22 mouse cellular contexts compared by ENCODE assay signal in genomic region chr17:29023346-29023745, GRCm38 (mm10). TPM values are rescaled to one million over a fixed set of nuclear protein-coding genes. Genes with fewer than 3 reads are reported as not detected.
DNase-seq lines count a peak whose midpoint lies in the region; ATAC-seq and TF ChIP-seq lines count a peak whose summit lies in the region.
"Had no signal": no experiment of that assay in that cellular context is flagged by ENCODE, and none has a peak within 500 bp of the region (broad histone marks: within the 10 kb centered on the region; RNA-seq: fewer than 3 reads in every experiment).

No protein-coding gene starts in this region.

- H3K27ac ChIP-seq in heart, embryonic 10.5 days: no peak overlapping the region
- no peak overlapping the region for H3K27ac ChIP-seq in midbrain, embryonic 11.5 days (ENCODE audit: low read depth, low read length)
- H3K27ac ChIP-seq in midbrain, embryonic 13.5 days: no peak overlapping the region
- 0 out of 2 replicates have a peak overlapping the region, but pooled peaks have one; percentile 8 for H3K27ac ChIP-seq in ES-E14 (ENCODE audit: insufficient read depth, low read depth, low read length, poor library complexity, severe bottlenecking)

- WGBS in heart, embryonic 10.5 days: 91% methylated on average over 6 of the region's 6 CpGs
- WGBS in midbrain, embryonic 11.5 days: 84% methylated on average over 6 of the region's 6 CpGs
- WGBS in midbrain, embryonic 13.5 days: 82% methylated on average over 6 of the region's 6 CpGs

- H3K4me1 ChIP-seq in heart, embryonic 10.5 days: peaks cover 17% of the 10 kb centered on the region; the same call in 1 of the 2 replicates
- H3K4me1 ChIP-seq in midbrain, embryonic 11.5 days (ENCODE audit: control insufficient read depth, insufficient read depth, low read length): 0 out of 2 replicates have a peak, but pooled peaks cover 2% of the 10 kb centered on the region
- H3K4me1 ChIP-seq in midbrain, embryonic 13.5 days (replicated peaks): 0 out of 2 replicates have a peak, but pooled peaks cover 3% of the 10 kb centered on the region
- H3K4me1 ChIP-seq in ES-E14 (ENCODE audit: control insufficient read depth in 2 of 2, insufficient read depth in 2 of 2, low read length in 2 of 2, poor library complexity in 1 of 2): peaks cover 3 to 23% of the 10 kb centered on the region in 2 experiments; a peak in 3 of 4 replicates

- H3K27me3 ChIP-seq in heart, embryonic 10.5 days (ENCODE audit: insufficient read depth, poor library complexity, severe bottlenecking): no peaks in the 10 kb centered on the region; the same call in 1 of the 2 replicates
- H3K27me3 ChIP-seq in midbrain, embryonic 11.5 days (ENCODE audit: control insufficient read depth, insufficient read depth, low read length): no peaks in the 10 kb centered on the region; the same call in 1 of the 2 replicates
- peaks cover 11% of the 10 kb centered on the region for H3K27me3 ChIP-seq in midbrain, embryonic 13.5 days
- H3K27me3 ChIP-seq: CH12.LX, Patski had no signal

- DNase-seq in heart, adult 11 months: peak; percentile 83
- no peak for DNase-seq in heart, embryonic 10.5 days (ENCODE audit: low spot score)
- DNase-seq in midbrain, embryonic 11.5 days (ENCODE audit: low spot score, missing footprints): peak; percentile 78
- DNase-seq in ES-E14 (ENCODE audit: low read depth, low spot score): no peak
- no peak for DNase-seq in adrenal gland, postnatal 25 days
- DNase-seq: adrenal gland, adult 2 months; adrenal gland, adult 8-10 months; adrenal gland, postnatal 10 days; adrenal gland, postnatal 14 days; adrenal gland, postnatal 36 days; B cell, adult 2 months; cerebellum, adult 11 months; cerebellum, adult 11-12 months; cerebellum, adult 18-20 months; cerebellum, adult 2 months; cerebellum, adult 8-10 months had no signal

- no peak for ATAC-seq in midbrain, embryonic 11.5 days (ENCODE audit: low FRiP score)
- ATAC-seq in midbrain, embryonic 13.5 days: no peak
- ATAC-seq: activated CD4-positive, CD25-positive, alpha-beta regulatory T cell, adult 4 months; CD4-positive, CD25-positive, alpha-beta regulatory T cell, adult 4 months; Patski had no signal

- in situ Hi-C loops in ES-E14 (cut with MboI; ENCODE audit: low sequenced_read_pairs in 2 of 2, unreplicated experiment in 2 of 2): no loop called here

- H3K4me3 ChIP-seq in heart, embryonic 10.5 days: no peak overlapping the region
- no peak overlapping the region for H3K4me3 ChIP-seq in midbrain, embryonic 11.5 days (ENCODE audit: low read depth, low read length)
- no peak overlapping the region for H3K4me3 ChIP-seq in midbrain, embryonic 13.5 days (replicated peaks)
- no peak overlapping the region for H3K4me3 ChIP-seq in ES-E14 (ENCODE audit: insufficient read depth in 1 of 2, low read depth in 1 of 2, low read length in 2 of 2, poor library complexity in 1 of 2, severe bottlenecking in 1 of 2)

- no peak overlapping the region for H3K4me2 ChIP-seq in midbrain, embryonic 11.5 days
- no peak overlapping the region for H3K4me2 ChIP-seq in midbrain, embryonic 13.5 days (replicated peaks)

- no peak overlapping the region for H3K9ac ChIP-seq in midbrain, embryonic 11.5 days (ENCODE audit: low read length)
- no peak overlapping the region for H3K9ac ChIP-seq in midbrain, embryonic 13.5 days (replicated peaks)
- no peak overlapping the region for H3K9ac ChIP-seq in ES-E14 (ENCODE audit: insufficient read depth, low read depth, low read length, poor library complexity, severe bottlenecking)

- no peaks in the 10 kb centered on the region for H3K36me3 ChIP-seq in heart, embryonic 10.5 days
- H3K36me3 ChIP-seq in midbrain, embryonic 11.5 days (ENCODE audit: control insufficient read depth, insufficient read depth, low read length): no peaks in the 10 kb centered on the region
- H3K36me3 ChIP-seq in midbrain, embryonic 13.5 days: no peaks in the 10 kb centered on the region
- no peaks in the 10 kb centered on the region for H3K36me3 ChIP-seq in ES-E14 (ENCODE audit: control insufficient read depth, insufficient read depth, low read length, poor library complexity, severe bottlenecking)
- H3K36me3 ChIP-seq: G1E had no signal

- no peaks in the 10 kb centered on the region for H3K9me3 ChIP-seq in heart, embryonic 10.5 days
- no peaks in the 10 kb centered on the region for H3K9me3 ChIP-seq in midbrain, embryonic 11.5 days (ENCODE audit: control insufficient read depth, low read length)
- H3K9me3 ChIP-seq in midbrain, embryonic 13.5 days: no peaks in the 10 kb centered on the region
- no peaks in the 10 kb centered on the region for H3K9me3 ChIP-seq in ES-E14 (ENCODE audit: control insufficient read depth, insufficient read depth, low read depth, low read length)
- H3K9me3 ChIP-seq: G1E had no signal

TF ChIP-seq in ES-E14, 5 proteins besides CTCF, POLR2A, EP300 and RAD21:
- TF ChIP-seq ZNF384 (IDR thresholded peaks at IDR 0.05; ENCODE audit: low read depth, low read length) (no peak), MAFK (IDR thresholded peaks at IDR 0.05; ENCODE audit: insufficient read depth, low read depth, low read length) (no peak), HCFC1 (IDR thresholded peaks at IDR 0.05; ENCODE audit: borderline replicate concordance, insufficient read depth, low read length) (no peak), ZC3H11A (IDR thresholded peaks at IDR 0.05; ENCODE audit: borderline replicate concordance, low read depth, low read length) (no peak)
TF ChIP-seq in ES-E14: peak in this region for 0.

RNA-seq across cellular contexts. Expression of gene Srsf3, which starts 9.1 kb away (rescaled TPM):
- polyA plus RNA-seq in heart, embryonic 10.5 days (2016; fragmentation: Nextera tagmentation; extraction: Ambion mirVana): 433 and 498 TPM in 2 replicates
- polyA plus RNA-seq in midbrain, embryonic 11.5 days (2014; fragmentation: Nextera tagmentation; extraction: Ambion mirVana): 899 and 948 TPM in 2 replicates
- 590 and 618 TPM in 2 replicates for polyA plus RNA-seq in midbrain, embryonic 13.5 days (2015; fragmentation: Nextera tagmentation; extraction: Ambion mirVana)
- 317 and 391 TPM in 2 replicates for total RNA-seq in ES-E14 (2012; rRNA removed)
- total RNA-seq in adrenal gland, postnatal 25 days (2021): 119 and 172 TPM in 2 replicates

RNA-seq across cellular contexts. Expression of gene Stk38, which starts 15.6 kb away (rescaled TPM):
- polyA plus RNA-seq in heart, embryonic 10.5 days (2016; fragmentation: Nextera tagmentation; extraction: Ambion mirVana): 92.2 and 93.7 TPM in 2 replicates
- polyA plus RNA-seq in midbrain, embryonic 11.5 days (2014; fragmentation: Nextera tagmentation; extraction: Ambion mirVana): 130 and 139 TPM in 2 replicates
- polyA plus RNA-seq in midbrain, embryonic 13.5 days (2015; fragmentation: Nextera tagmentation; extraction: Ambion mirVana): 126 and 134 TPM in 2 replicates
- total RNA-seq in ES-E14 (2012; rRNA removed): 78.0 and 85.7 TPM in 2 replicates
- 79.5 TPM in 2 replicates for total RNA-seq in adrenal gland, postnatal 25 days (2021)

Comparison
In these comparisons a context has a peak if more than half of its experiments do, and no peak if none do; other contexts are left out.
1. DNase-seq: peak in heart, adult 11 months (single experiment) and midbrain, embryonic 11.5 days (single experiment); none in heart, embryonic 10.5 days (single experiment), ES-E14 (single experiment) and adrenal gland, postnatal 25 days (single experiment).